Mouse (Mus musculus): ENCODE results near the gene Slc38a4. TPM values are rescaled to one million over a fixed set of nuclear protein-coding genes. Genes with fewer than 3 reads are reported as not detected.

The Slc38a4 gene
- total and polyA plus RNA-seq, 3 experiments, result 0.13 to 0.51 (median 0.17) TPM

GRCm38 (mm10) chr15:96951783-96952182 lies 104.0 kb downstream of the Slc38a4 start (continued):
- TF ChIP-seq MAX (IDR thresholded peaks at IDR 0.05; ENCODE audit: low read length), result no peak
- TF ChIP-seq JUN (IDR thresholded peaks at IDR 0.05; ENCODE audit: insufficient read depth, low read depth, low read length), result no peak
- TF ChIP-seq BHLHE40 (IDR thresholded peaks at IDR 0.05; ENCODE audit: low read depth, low read length), result 0 out of 2 replicates have a peak, but pooled peaks have one; percentile 44
- no peak for TF ChIP-seq TBP (conservative IDR thresholded peaks at IDR 0.05; ENCODE audit: low read depth, low read length)
- no peak for TF ChIP-seq TCF12 (IDR thresholded peaks at IDR 0.05; ENCODE audit: low read depth, low read length)
- TF ChIP-seq E2F4 (IDR thresholded peaks at IDR 0.05; ENCODE audit: insufficient replicate concordance, low read depth, low read length), result no peak

- in situ Hi-C loops (cut with MboI; ENCODE audit: low pct_ligation_motif_present, low pct_unique_long_range_greater_than_20kb, low sequenced_read_pairs), result loop anchor here (10.0 to 25.0 kb wide), 2 partner anchors 261 to 424 kb away; partner anchors contain the start of gene Slc38a2
- Histone ChIP-seq H3K79me2 (replicated peaks; ENCODE audit: control insufficient read depth, extremely low read depth, insufficient read depth, poor library complexity, severe bottlenecking) (no peaks in the 10 kb centered on the region), H3K4me1 (ENCODE audit: control insufficient read depth in 1 of 2, insufficient read depth in 2 of 2) (peaks cover 4 to 17% of the 10 kb centered on the region in 2 experiments), H3K27me3 (replicated peaks) (no peaks in the 10 kb centered on the region), H3K4me3 (replicated peaks in 1 of 3; ENCODE audit: low read depth in 2 of 3, low read length in 2 of 3, poor library complexity in 1 of 3) (no peak overlapping the region), H3K4me2 (ENCODE audit: insufficient read depth, low read depth, poor library complexity, severe bottlenecking) (no peak overlapping the region), H3K27ac (ENCODE audit: insufficient read depth, low read depth) (no peak overlapping the region), H3K9me3 (replicated peaks; ENCODE audit: low read length) (no peaks in the 10 kb centered on the region), H3K36me3 (replicated peaks in 1 of 2; ENCODE audit: control insufficient read depth in 1 of 2, insufficient read depth in 1 of 2, low read length in 1 of 2) (no peaks in the 10 kb centered on the region), H3K9ac (ENCODE audit: insufficient read depth, low read depth) (no peak overlapping the region)
- peak; percentile 77 to 88 for TF ChIP-seq CTCF (conservative IDR thresholded peaks at IDR 0.05 in 1 of 2, IDR thresholded peaks at IDR 0.05 in 1 of 2; ENCODE audit: low read depth in 2 of 2, low read length in 2 of 2)
- peak; percentile 41 for TF ChIP-seq RAD21 (IDR thresholded peaks at IDR 0.05; ENCODE audit: low read depth, low read length)
- TF ChIP-seq SMC3 (IDR thresholded peaks at IDR 0.05; ENCODE audit: low read depth, low read length), result peak; percentile 59
- no peak for TF ChIP-seq USF1 (IDR thresholded peaks at IDR 0.05; ENCODE audit: low read depth, low read length)
- dilution Hi-C loops (cut with MboI; ENCODE audit: extremely low pct_ligation_motif_present, extremely low pct_unique_long_range_greater_than_20kb, low sequenced_read_pairs), result no loop called here
- peak; percentile 24 for DNase-seq (ENCODE audit: extremely low read depth)
Measured at GRCm38 (mm10) chr15:96948471-96948870, 107.3 kb downstream of the Slc38a4 start.

Other genes starting within 250 kb of the Slc38a4 start
- gene Pced1b, start 191.2 kb upstream of the Slc38a4 start, total RNA-seq (2012; rRNA removed), result 16.3 and 21.1 TPM in 2 replicates
- 9.9 and 12.3 TPM in 2 replicates for gene Pced1b, start 191.2 kb upstream of the Slc38a4 start, total RNA-seq (2014; rRNA removed)
- 40.5 and 44.2 TPM in 2 replicates for gene Pced1b, start 191.2 kb upstream of the Slc38a4 start, polyA plus RNA-seq (2012; ENCODE audit: insufficient read length, low read depth)
- 17.1 and 19.1 TPM in 2 replicates for gene Amigo2, start 191.3 kb upstream of the Slc38a4 start, total RNA-seq (2012; rRNA removed)
- gene Amigo2, start 191.3 kb upstream of the Slc38a4 start, total RNA-seq (2014; rRNA removed), result 23.0 and 23.7 TPM in 2 replicates
- gene Amigo2, start 191.3 kb upstream of the Slc38a4 start, polyA plus RNA-seq (2012; ENCODE audit: insufficient read length, low read depth), result 6.0 and 6.4 TPM in 2 replicates